Mouse (Mus musculus) forebrain, embryonic 16.5 days (tissue): ENCODE data around the gene BC049762. TPM values are rescaled to one million over a fixed set of nuclear protein-coding genes. Genes with fewer than 3 reads are reported as not detected.

Source experiments
- ATAC-seq: fragments of 200-750 bp; cut with Nextera tagmentation; 2 replicates; pipeline ENCODE4 v1.8.0; 2017; ENCODE audit warnings: mild to moderate bottlenecking, moderate library complexity
- H3K27ac ChIP-seq: fragments of 300-500 bp; sonication (generic); 2 replicates; pipeline ENCODE4 v1.5.1; 2014; ENCODE audit warnings: low read length, control low read depth
- H3K27me3 ChIP-seq: fragments of 300-500 bp; sonication (generic); replicated peaks from 2 replicates; pipeline ENCODE4 v1.6.1; 2014; ENCODE audit warnings: low read length; ENCODE audit not compliant: control insufficient read depth, insufficient read depth
- H3K36me3 ChIP-seq: fragments of 300-500 bp; sonication (generic); 2 replicates; pipeline ENCODE4 v1.6.1; 2014; ENCODE audit not compliant: control insufficient read depth, insufficient read depth
- H3K4me1 ChIP-seq: fragments of 300-500 bp; sonication (generic); replicated peaks from 2 replicates; pipeline ENCODE4 v1.6.1; 2014; ENCODE audit warnings: low read length; ENCODE audit not compliant: control insufficient read depth, insufficient read depth
- H3K4me2 ChIP-seq: fragments of 300-500 bp; sonication (generic); 2 replicates; pipeline ENCODE4 v1.6.1; 2014; ENCODE audit warnings: mild to moderate bottlenecking, low read length, control low read depth
- H3K4me3 ChIP-seq: fragments of 300-500 bp; sonication (generic); replicated peaks from 2 replicates; pipeline ENCODE4 v1.5.1; 2014; ENCODE audit warnings: mild to moderate bottlenecking, low read length, control low read depth
- H3K9ac ChIP-seq: fragments of 300-500 bp; sonication (generic); replicated peaks from 2 replicates; pipeline ENCODE4 v1.6.1; 2014; ENCODE audit warnings: low read depth, low read length, control low read depth
- H3K9me3 ChIP-seq: fragments of 300-500 bp; sonication (generic); 2 replicates; pipeline ENCODE4 v1.6.1; 2016; ENCODE audit warnings: low read length; ENCODE audit not compliant: control insufficient read depth
- WGBS: fragments of 180-500 bp; shearing (Covaris S2); extraction: QIAGEN DNeasy Blood & Tissue Kit; methylation state at CpG from one replicate; pipeline ENCODE4 v1.1.7; 2014; 5-methylcytosine and 5-hydroxymethylcytosine counted together
- polyA plus RNA-seq: library from polyadenylated mRNA; unstranded; fragments of >200 nt; fragmentation: Nextera tagmentation; extraction: Ambion mirVana; gene quantifications from 2 replicates; pipeline ENCODE4 v1.2.1, GENCODE M21; 2015

BC049762 gene
- polyA plus RNA-seq: 0.45 TPM in 1 of 2 replicates, not detected in the other

- peak within 1 kb of the TSS; percentile 75 for H3K4me2 ChIP-seq
- H3K36me3 ChIP-seq: no peaks in the 10 kb centered on the region
- 10% methylated on average over 57 of the region's 57 CpGs for WGBS
- peak within 1 kb of the TSS; percentile 90 for H3K27ac ChIP-seq
- peak within 1 kb of the TSS; percentile 92 for H3K9ac ChIP-seq
- peak; percentile 99 for ATAC-seq
- no peaks in the 10 kb centered on the region; the same call in 1 of the 2 replicates for H3K27me3 ChIP-seq
- no peaks in the 10 kb centered on the region for H3K9me3 ChIP-seq
- peak within 1 kb of the TSS; percentile 86 for H3K4me3 ChIP-seq
- H3K4me1 ChIP-seq: peaks cover 25% of the 10 kb centered on the region
These were observed at the start of gene BC049762 for GRCm38 (mm10) chr11:51262342-51263285. Gene BC049762 (minus strand): TSS chr11:51263046.

- Histone ChIP-seq H3K9me3 (no peaks in the 10 kb centered on the region), H3K4me1 (no peaks in the 10 kb centered on the region), H3K4me3 (no peak overlapping the region), H3K36me3 (no peaks in the 10 kb centered on the region), H3K27me3 (no peaks in the 10 kb centered on the region), H3K9ac (no peak overlapping the region), H3K4me2 (no peak overlapping the region), H3K27ac (no peak overlapping the region)
- WGBS: 84% methylated on average over 8 of the region's 8 CpGs
- ATAC-seq: no peak
These were observed 49.0 kb upstream of the BC049762 start for GRCm38 (mm10) chr11:51311846-51312245.

GRCm38 (mm10) chr11:51308306-51308705 is 45.5 kb upstream of the BC049762 start:
- H3K9ac ChIP-seq: no peak overlapping the region
- no peaks in the 10 kb centered on the region for H3K36me3 ChIP-seq
- H3K4me2 ChIP-seq: no peak overlapping the region
- no peak overlapping the region for H3K4me3 ChIP-seq
- 55% methylated on average over 5 of the region's 5 CpGs for WGBS
- no peaks in the 10 kb centered on the region for H3K9me3 ChIP-seq
- ATAC-seq: no peak
- no peak overlapping the region for H3K27ac ChIP-seq
- H3K4me1 ChIP-seq: no peaks in the 10 kb centered on the region
- no peaks in the 10 kb centered on the region for H3K27me3 ChIP-seq

DNA sequence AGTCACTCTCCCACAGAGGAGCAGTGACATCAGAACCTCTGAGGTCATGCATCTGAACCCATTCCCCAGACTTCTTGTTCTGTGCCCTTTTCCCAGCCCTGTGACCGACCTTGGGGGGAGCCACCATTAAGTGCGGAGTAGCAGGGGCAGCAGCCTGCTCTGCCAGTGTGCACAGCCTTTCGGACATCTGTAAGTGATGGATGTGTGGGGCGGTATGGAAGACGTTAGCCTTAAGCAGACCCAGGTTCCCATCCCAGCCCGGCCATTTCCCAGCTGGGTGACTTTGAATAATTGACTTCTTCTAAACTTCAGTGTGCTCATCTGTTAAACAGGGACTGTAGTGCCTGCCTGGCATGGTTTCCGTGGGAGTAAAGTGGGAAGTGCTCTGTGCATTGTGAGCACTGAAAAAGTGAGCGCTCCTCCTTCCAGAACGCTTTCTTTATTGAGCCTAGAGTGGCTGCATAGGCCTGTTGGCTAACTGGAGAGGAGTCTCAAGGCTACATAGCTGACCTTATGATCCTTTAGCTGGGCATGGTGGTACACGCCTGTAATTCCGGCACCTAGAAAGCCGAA is 41.2 kb upstream of the BC049762 start:
- H3K27me3 ChIP-seq: no peaks in the 10 kb centered on the region
- no peak overlapping the region for H3K27ac ChIP-seq
- no peaks in the 10 kb centered on the region for H3K9me3 ChIP-seq
- no peak overlapping the region for H3K4me3 ChIP-seq
- no peaks in the 10 kb centered on the region for H3K4me1 ChIP-seq
- WGBS: 76% methylated on average over 12 of the region's 12 CpGs
- H3K36me3 ChIP-seq: no peaks in the 10 kb centered on the region
- no peak for ATAC-seq
- H3K4me2 ChIP-seq: no peak overlapping the region
- no peak overlapping the region for H3K9ac ChIP-seq

DNA sequence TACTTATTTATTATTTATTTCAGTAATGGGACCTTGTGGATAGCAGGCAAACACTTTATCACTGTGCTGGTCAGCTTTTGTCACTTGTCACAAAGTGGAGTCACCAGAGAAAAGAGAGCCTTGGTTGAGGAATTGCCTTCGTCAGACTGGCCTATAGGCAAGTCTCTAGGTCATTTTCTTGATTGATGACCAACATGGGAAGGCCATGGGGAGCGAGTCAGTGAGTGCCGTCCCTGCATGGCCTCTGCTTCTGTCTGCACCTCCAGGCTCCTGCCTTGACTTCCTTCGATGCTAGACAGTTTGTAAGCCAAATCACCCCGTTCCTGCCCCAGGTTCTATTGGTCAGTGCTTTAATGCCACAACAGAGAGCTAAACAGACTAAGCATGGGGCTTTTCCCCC is 39.5 kb upstream of the BC049762 start:
- no peak for ATAC-seq
- Histone ChIP-seq H3K27ac (no peak overlapping the region), H3K36me3 (no peaks in the 10 kb centered on the region), H3K9ac (no peak overlapping the region), H3K4me3 (no peak overlapping the region), H3K27me3 (no peaks in the 10 kb centered on the region), H3K4me1 (no peaks in the 10 kb centered on the region), H3K9me3 (no peaks in the 10 kb centered on the region), H3K4me2 (no peak overlapping the region)
- 85% methylated on average over 5 of the region's 5 CpGs for WGBS

GRCm38 (mm10) chr11:51298691-51299090 is 35.8 kb upstream of the BC049762 start:
- Histone ChIP-seq H3K4me2 (no peak overlapping the region), H3K9me3 (no peaks in the 10 kb centered on the region), H3K27me3 (no peaks in the 10 kb centered on the region), H3K36me3 (no peaks in the 10 kb centered on the region), H3K27ac (no peak overlapping the region), H3K9ac (no peak overlapping the region), H3K4me3 (no peak overlapping the region), H3K4me1 (no peaks in the 10 kb centered on the region)
- ATAC-seq: no peak
- WGBS: 84% methylated on average over 4 of the region's 4 CpGs

DNA sequence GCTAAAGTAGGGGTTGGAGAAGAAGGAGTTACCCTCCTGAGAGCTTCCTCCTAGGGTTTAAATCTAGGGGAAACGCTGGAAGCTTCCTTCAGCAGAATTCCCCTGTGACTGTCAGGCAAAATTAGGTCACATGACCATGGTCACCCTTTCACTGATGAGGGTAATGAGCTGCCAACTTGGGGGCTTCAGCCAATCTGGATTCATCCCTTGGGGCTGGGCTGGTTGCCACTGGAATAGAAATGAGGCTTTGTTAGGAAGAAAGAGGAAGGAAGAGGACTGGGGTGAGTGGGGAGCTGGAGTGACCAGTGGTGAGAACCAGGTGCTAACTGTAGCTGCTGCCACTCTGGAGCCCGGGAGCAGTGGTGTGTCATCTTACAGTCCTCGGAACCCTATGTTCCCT is 32.9 kb upstream of the BC049762 start:
- ATAC-seq: no peak
- Histone ChIP-seq H3K4me3 (no peak overlapping the region), H3K36me3 (no peaks in the 10 kb centered on the region), H3K9ac (no peak overlapping the region), H3K4me2 (no peak overlapping the region), H3K27me3 (no peaks in the 10 kb centered on the region), H3K9me3 (no peaks in the 10 kb centered on the region), H3K27ac (no peak overlapping the region), H3K4me1 (no peaks in the 10 kb centered on the region)
- 79% methylated on average over 3 of the region's 3 CpGs for WGBS

DNA sequence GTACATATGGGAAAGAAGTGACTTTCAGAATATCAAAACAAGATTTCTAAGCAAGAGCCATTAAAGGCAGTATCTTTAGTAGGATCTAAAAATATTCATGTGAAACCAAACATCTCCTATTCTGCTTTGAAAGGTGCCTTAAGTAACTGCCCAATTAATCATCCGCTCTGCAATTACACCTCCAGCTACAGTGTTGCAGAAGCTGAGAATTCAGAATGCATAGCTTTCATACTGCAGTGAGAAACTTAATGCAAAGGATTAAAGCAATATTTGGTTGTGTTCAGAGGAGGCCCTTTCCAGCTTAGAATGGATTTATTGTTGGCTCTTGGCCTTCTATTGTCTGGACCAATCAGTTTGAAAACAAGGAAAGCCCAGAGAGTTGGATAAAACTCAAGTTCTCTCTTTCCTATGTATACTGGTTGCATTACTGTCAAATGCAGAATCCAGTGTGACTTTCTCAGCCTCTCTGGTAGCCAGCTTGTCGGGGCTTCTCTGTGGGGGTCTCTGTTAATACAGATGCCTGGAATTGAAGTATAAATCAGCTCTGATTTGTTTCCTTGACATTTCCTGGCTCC is 31.2 kb upstream of the BC049762 start:
- Histone ChIP-seq H3K36me3 (no peaks in the 10 kb centered on the region), H3K27me3 (no peaks in the 10 kb centered on the region), H3K4me1 (peaks cover 4% of the 10 kb centered on the region; the same call in 1 of the 2 replicates), H3K4me2 (no peak overlapping the region), H3K4me3 (no peak overlapping the region), H3K27ac (no peak overlapping the region), H3K9ac (no peak overlapping the region), H3K9me3 (no peaks in the 10 kb centered on the region)
- no peak for ATAC-seq
- WGBS: 41% methylated on average over 2 of the region's 2 CpGs
